Mouse (Mus musculus) embryonic facial prominence, embryonic 15.5 days (tissue): ENCODE results near the gene 1700001J03Rik. TPM values are rescaled to one million over a fixed set of nuclear protein-coding genes. Genes with fewer than 3 reads are reported as not detected.
"Not testable (repeated sequence)": the region's sequence is repeated elsewhere in the genome, so short reads cannot be mapped to it uniquely, and the experiment has no call there.

Experiments used
- ATAC-seq: fragments of 200-750 bp; cut with Nextera tagmentation; 2 replicates; pipeline ENCODE4 v1.8.0; 2017; ENCODE audit warnings: low read depth, moderate TSS enrichment; ENCODE audit not compliant: insufficient number of reproducible peaks, low FRiP score, low TSS enrichment
- H3K27ac ChIP-seq: fragments of 300-500 bp; sonication (generic); replicated peaks from 2 replicates; pipeline ENCODE4 v1.5.1; 2015; ENCODE audit warnings: mild to moderate bottlenecking, inconsistent platforms
- H3K27me3 ChIP-seq: fragments of 300-500 bp; sonication (generic); 2 replicates; pipeline ENCODE4 v1.6.1; 2015; ENCODE audit warnings: inconsistent platforms
- H3K36me3 ChIP-seq: fragments of 300-500 bp; sonication (generic); 2 replicates; pipeline ENCODE4 v1.6.1; 2015; ENCODE audit warnings: mild to moderate bottlenecking, inconsistent platforms
- H3K4me1 ChIP-seq: fragments of 300-500 bp; sonication (generic); 2 replicates; pipeline ENCODE4 v1.6.1; 2015; ENCODE audit warnings: inconsistent platforms
- H3K4me2 ChIP-seq: fragments of 300-500 bp; sonication (generic); replicated peaks from 2 replicates; pipeline ENCODE4 v1.6.1; 2015; ENCODE audit warnings: mild to moderate bottlenecking, inconsistent platforms
- H3K4me3 ChIP-seq: fragments of 300-500 bp; sonication (generic); replicated peaks from 2 replicates; pipeline ENCODE4 v1.5.1; 2015; ENCODE audit warnings: mild to moderate bottlenecking, inconsistent platforms
- H3K9ac ChIP-seq: fragments of 300-500 bp; sonication (generic); 2 replicates; pipeline ENCODE4 v1.6.1; 2015; ENCODE audit warnings: inconsistent platforms
- H3K9me3 ChIP-seq: fragments of 300-500 bp; sonication (generic); replicated peaks from 2 replicates; pipeline ENCODE4 v1.6.1; 2016; ENCODE audit warnings: inconsistent platforms
- WGBS: fragments of 180-500 bp; shearing (Covaris S2); methylation state at CpG from one replicate; pipeline ENCODE4 v1.1.7; 2015; 5-methylcytosine and 5-hydroxymethylcytosine counted together
- polyA plus RNA-seq: library from polyadenylated mRNA; unstranded; fragments of >200 nt; fragmentation: Nextera tagmentation; extraction: Ambion mirVana; gene quantifications from 2 replicates; pipeline ENCODE4 v1.2.1, GENCODE M21; 2015

1700001J03Rik gene
- polyA plus RNA-seq, 1 experiment from 2014 or later = not detected

DNA sequence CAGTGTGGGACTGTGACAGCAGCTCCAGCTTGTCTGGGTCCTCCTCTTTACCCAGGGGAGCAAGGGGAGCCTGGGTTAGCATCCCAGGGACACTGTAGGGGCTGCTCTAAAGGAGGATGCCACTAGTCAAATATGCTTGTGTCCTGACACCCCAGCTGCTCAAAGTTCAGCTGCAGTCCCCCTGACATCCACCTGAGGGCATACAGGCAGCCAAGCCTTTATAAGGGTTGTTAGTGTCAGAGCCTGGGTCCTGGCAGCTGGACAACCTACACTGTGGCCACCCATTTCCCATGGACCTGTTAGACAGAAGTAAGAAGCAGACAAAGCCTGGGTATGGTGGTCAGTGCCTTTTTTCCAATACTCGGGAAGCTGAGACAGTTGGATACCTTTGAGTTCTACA is 3.0 kb upstream of the 1700001J03Rik start:
- Histone ChIP-seq H3K4me3 (no peak overlapping the region), H3K4me2 (no peak overlapping the region), H3K27me3 (no peaks in the 10 kb centered on the region), H3K9me3 (no peaks in the 10 kb centered on the region), H3K9ac (no peak overlapping the region), H3K4me1 (no peaks in the 10 kb centered on the region), H3K36me3 (no peaks in the 10 kb centered on the region), H3K27ac (no peak overlapping the region)
- WGBS = 81% methylated on average over 1 of the region's 1 CpGs
- ATAC-seq = no peak

DNA sequence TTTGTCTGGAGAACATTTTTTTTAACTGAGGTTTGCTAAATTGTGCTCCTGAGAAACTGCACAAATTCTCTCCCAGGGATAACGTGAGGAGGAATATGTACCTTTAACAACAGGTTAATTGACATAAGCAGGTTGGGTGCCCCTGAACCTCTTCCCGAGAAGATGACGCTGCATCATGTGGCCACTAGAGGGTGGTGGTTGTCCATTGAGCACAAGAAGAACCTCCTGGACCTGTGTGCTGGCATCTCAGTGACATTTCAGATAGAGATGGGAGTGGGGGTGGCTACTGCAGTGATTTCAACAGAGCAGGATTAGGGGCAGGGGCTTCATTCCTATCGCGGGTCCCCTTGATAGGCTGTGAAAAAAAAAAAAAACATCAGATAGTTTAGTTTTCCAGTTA is 2.3 kb upstream of the 1700001J03Rik start:
- not testable (repeated sequence) for H3K27ac ChIP-seq, ATAC-seq
- WGBS = 25% methylated on average over 5 of the region's 5 CpGs

DNA sequence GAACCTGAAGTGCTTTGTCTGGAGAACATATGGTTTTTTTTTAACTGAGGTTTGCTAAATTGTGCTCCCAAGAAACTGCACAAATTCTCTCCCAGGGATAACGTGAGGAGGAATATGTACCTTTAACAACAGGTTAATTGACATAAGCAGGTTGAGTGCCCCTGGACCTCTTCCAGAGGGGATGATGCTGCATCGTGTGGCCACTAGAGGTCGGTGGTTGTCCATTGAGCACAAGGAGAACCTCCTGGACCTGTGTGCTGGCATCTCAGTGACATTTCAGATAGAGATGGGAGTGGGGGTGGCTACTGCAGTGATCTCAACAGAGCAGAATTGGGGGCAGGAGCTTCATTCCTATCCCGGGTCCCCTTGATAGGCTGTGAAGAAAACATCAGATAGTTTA is 12.4 kb downstream of the 1700001J03Rik start:
- 66% methylated on average over 4 of the region's 4 CpGs for WGBS
- H3K27ac ChIP-seq, H3K4me1 ChIP-seq: not testable (repeated sequence)

More for the DNA sequence above, 2.3 kb upstream of the 1700001J03Rik start:
- not testable (repeated sequence) for H3K4me3 ChIP-seq, H3K27me3 ChIP-seq, H3K4me2 ChIP-seq, H3K9ac ChIP-seq, H3K4me1 ChIP-seq, H3K9me3 ChIP-seq, H3K36me3 ChIP-seq

DNA sequence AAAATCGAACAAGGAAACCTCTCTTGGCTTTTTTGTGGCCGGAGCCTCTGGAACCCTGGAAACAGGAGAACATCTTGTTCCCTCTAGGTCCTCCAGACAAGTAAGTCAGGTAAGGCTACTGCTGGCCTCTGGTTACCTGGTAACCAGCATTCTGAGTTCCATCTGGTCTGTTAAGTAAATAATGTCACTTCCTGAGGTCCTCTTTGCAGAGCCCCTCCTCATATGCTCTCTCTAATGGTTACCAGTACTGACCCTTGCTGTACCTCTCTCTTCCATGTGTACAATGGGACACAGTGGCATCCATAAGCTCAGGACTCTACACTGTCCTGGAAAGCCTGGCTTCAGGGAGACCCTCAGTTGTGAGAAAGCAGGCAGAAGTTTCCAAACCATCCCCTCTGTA is 14.5 kb downstream of the 1700001J03Rik start, which contains the start of gene Gm6309:
Gene Gm6309, minus strand, starts transcription at position 101 of the 400 bp plus-strand sequence.
- not testable (repeated sequence) for H3K4me2 ChIP-seq, H3K36me3 ChIP-seq, H3K27me3 ChIP-seq, ATAC-seq, H3K9ac ChIP-seq, H3K9me3 ChIP-seq, H3K4me1 ChIP-seq, H3K27ac ChIP-seq, H3K4me3 ChIP-seq
- 65% methylated on average over 2 of the region's 2 CpGs for WGBS

More for the DNA sequence above, 12.4 kb downstream of the 1700001J03Rik start:
- H3K4me2 ChIP-seq, H3K36me3 ChIP-seq, H3K27me3 ChIP-seq, H3K4me3 ChIP-seq, H3K9ac ChIP-seq, ATAC-seq, H3K9me3 ChIP-seq: not testable (repeated sequence)

DNA sequence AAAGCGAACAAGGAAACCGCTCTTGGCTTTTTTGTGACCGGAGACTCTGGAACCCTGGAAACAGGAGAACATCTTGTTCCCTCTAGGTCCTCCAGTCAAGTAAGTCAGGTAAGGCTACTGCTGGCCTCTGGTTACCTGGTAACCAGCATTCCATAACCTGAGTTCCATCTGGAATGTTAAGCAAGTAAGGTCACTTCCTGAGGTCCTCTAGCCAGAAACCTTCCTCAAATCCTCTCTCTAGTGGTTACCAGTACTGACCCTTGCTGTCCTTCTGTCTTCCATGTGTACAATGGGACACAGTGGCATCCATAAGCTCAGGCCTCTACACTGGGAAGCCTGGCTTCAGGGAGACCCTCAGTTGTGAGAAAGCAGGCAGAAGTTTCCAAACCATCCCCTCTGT is 24.7 kb downstream of the 1700001J03Rik start, which contains the start of gene Gm5565:
Gene Gm5565, minus strand, starts transcription at position 101 of the 400 bp plus-strand sequence.
- H3K27me3 ChIP-seq, H3K9ac ChIP-seq, H3K36me3 ChIP-seq, H3K9me3 ChIP-seq, H3K27ac ChIP-seq, H3K4me3 ChIP-seq, ATAC-seq, H3K4me1 ChIP-seq, H3K4me2 ChIP-seq: not testable (repeated sequence)
- WGBS = 90% methylated on average over 3 of the region's 3 CpGs

DNA sequence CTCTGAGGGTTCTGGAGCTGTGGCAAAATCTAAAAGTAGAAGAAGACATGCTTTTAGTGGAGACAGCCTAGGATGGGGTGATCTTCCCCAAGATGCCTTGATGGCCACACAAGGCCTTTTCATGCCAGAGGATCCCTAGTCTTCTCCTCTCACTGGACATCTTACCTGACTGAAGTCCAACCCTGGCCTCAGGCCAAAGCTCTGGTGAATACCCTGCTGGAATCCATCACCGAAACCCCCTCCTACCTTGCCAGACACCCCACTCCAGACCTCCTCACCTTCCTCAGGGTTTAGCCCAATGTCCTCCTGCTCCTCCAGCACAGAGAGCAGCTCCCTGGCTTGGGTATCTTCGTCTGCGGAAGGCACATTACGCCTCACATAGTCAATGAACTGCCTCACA is 26.8 kb downstream of the 1700001J03Rik start:
- not testable (repeated sequence) for H3K4me1 ChIP-seq, H3K4me2 ChIP-seq, H3K36me3 ChIP-seq, H3K9ac ChIP-seq, ATAC-seq, H3K4me3 ChIP-seq, H3K9me3 ChIP-seq, H3K27me3 ChIP-seq, H3K27ac ChIP-seq
- WGBS = 85% methylated on average over 4 of the region's 4 CpGs

DNA sequence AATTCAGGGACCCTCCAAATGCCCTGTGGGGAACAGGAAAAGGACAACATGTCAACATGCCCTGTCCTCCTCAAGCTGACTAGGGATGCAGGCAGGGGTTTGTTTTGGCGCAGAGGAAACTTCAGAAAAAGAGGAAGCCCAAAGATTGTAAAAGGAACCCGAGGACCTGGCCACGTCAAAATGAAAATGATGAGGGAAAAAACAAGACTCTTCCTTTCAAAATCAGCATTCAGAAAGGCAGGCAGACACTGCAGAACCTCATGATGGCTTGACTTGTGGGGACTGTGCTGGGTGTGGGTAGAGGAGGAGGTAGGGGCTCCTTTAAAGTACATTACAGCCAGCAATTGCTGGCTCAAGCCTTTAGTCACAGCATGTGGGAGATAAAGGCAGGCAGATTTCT is 34.6 kb downstream of the 1700001J03Rik start:
- H3K36me3 ChIP-seq = no peaks in the 10 kb centered on the region
- H3K27ac ChIP-seq = no peak overlapping the region
- H3K4me3 ChIP-seq = no peak overlapping the region
- no peak for ATAC-seq
- H3K27me3 ChIP-seq = no peaks in the 10 kb centered on the region
- no peaks in the 10 kb centered on the region for H3K9me3 ChIP-seq
- whole genome bisulfite sequencing = 67% methylated on average over 3 of the region's 3 CpGs
- no peak overlapping the region for H3K9ac ChIP-seq
- H3K4me2 ChIP-seq = no peak overlapping the region
- H3K4me1 ChIP-seq = no peaks in the 10 kb centered on the region

DNA sequence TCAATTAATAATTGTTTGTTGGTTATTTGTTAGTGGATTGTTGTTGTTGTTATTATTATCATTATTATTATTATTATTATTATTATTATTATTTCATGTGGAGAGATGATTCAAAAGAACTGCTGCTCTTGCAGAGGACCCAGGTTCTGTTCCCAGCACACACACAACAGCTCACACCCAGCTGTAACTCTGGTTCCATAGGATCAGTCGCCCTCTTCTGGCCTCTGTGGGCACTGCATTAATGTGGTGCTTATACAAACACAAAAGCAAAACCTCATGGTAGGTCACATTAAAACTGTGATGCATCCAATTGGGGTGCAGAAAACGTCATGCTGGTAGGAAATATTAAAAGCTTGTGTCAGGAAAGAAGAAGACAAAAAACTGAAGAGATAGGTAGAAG is 37.2 kb downstream of the 1700001J03Rik start:
- H3K36me3 ChIP-seq = no peaks in the 10 kb centered on the region
- H3K4me1 ChIP-seq = no peaks in the 10 kb centered on the region
- H3K27ac ChIP-seq = no peak overlapping the region
- no peak overlapping the region for H3K4me3 ChIP-seq
- no peaks in the 10 kb centered on the region for H3K27me3 ChIP-seq
- no peaks in the 10 kb centered on the region for H3K9me3 ChIP-seq
- H3K9ac ChIP-seq = no peak overlapping the region
- ATAC-seq = no peak
- WGBS = 37% methylated on average over 2 of the region's 2 CpGs
- no peak overlapping the region for H3K4me2 ChIP-seq

Other genes with a start within 250 kb of the 1700001J03Rik start
- not detected in 2 replicates for gene Cyp3a25, start 175.7 kb downstream of the 1700001J03Rik start, polyA plus RNA-seq
- gene Cyp3a59, start 106.0 kb downstream of the 1700001J03Rik start, polyA plus RNA-seq = not detected in 2 replicates
- not detected in 2 replicates for gene Gm5565, start 24.8 kb downstream of the 1700001J03Rik start, polyA plus RNA-seq
- gene Gm6309, start 14.6 kb downstream of the 1700001J03Rik start, polyA plus RNA-seq = not detected in 2 replicates
- 49.4 and 51.5 TPM in 2 replicates for gene Rnf6, start 36.3 kb upstream of the 1700001J03Rik start, polyA plus RNA-seq
- gene Cdk8, start 45.9 kb upstream of the 1700001J03Rik start, polyA plus RNA-seq = 16.2 and 17.7 TPM in 2 replicates
- 3.2 and 3.5 TPM in 2 replicates for gene Wasf3, start 199.7 kb upstream of the 1700001J03Rik start, polyA plus RNA-seq